Mouse (Mus musculus): ENCODE results near the gene Fntb.
A peak's percentile ranks its signal among the peaks of the same experiment; 100 is the strongest.
"Not testable (repeated sequence)": the region's sequence is repeated elsewhere in the genome, so short reads cannot be mapped to it uniquely, and the experiment has no call there.

Fntb gene

DNA sequence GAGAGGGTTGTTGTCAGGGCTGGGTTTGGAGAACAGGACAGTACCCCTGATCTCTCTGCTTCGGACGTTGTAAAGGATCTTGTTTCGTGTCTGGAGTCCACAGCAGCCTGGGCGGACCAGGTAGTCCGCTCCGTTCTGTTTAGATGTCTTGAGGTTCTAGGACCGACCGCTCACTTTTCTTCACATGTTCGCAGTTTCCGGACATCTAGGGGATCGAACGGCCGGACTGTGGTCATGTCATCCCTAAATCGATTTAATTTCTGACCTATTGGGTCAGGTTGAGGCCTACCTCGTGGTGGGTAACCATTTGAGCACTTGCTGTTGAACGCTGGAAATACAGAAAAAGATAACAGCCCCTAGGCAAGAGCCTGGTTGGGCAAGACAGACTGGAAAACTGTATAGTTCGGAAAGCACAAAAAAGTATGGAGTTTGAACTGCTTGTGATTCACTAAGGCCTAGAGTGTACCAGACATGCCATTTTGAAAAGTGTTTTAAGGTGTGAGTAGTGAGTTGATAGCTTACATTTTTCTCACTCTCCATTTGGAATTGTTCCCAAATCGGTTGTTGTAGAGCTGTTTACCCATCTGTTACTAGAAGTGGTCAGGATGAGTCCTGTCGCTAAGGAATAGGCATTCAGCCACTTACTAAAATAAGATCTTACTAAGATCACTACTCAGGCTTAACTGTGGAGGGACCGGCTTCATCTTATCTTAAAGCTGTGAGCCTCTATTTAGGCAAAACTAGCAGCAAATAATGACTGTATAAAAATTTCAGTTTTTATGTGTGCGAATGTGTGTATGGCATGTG, 72.7 kb downstream of the Fntb start:
- DNase-seq, result no peak

GRCm38 (mm10) chr12:76839298-76839697, 73.9 kb downstream of the Fntb start:
- DNase-seq, result no peak

GRCm38 (mm10) chr12:76840081-76840480, 74.7 kb downstream of the Fntb start:
- no peak for DNase-seq

DNA sequence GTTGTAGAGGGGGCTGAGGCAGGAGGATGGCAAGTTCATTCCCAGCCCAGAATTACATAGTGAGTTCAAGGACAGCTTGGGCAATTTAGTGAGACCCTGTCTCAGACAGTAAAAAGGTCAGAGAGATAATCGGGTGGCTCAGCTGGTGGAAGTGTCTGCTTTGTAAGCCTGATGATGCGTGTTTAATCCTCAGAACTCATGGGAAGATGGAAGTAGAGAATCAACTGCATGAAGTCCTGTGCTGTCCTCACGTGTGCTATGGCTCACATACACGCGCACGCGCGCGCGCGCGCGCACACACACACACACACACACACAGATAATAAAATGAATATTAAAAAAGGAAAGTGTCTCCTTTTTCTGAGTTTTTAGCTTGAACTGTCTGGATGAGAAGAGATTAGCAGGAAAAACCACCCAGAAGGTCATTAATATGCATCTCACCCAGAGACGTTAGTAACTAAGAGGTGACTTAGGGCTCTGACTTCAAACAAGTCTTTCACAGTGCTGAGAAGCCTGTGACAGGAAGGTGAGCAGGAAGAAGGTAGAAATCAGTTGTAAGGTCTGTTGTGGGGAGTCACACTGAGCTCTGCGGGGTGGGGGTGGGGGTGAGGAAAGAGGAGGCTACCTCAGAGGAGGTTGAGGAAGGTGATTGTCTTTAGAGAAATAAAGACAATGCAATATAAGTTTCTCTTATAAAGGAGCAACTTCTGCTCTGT, 79.1 kb downstream of the Fntb start:
- no peak for DNase-seq

DNA sequence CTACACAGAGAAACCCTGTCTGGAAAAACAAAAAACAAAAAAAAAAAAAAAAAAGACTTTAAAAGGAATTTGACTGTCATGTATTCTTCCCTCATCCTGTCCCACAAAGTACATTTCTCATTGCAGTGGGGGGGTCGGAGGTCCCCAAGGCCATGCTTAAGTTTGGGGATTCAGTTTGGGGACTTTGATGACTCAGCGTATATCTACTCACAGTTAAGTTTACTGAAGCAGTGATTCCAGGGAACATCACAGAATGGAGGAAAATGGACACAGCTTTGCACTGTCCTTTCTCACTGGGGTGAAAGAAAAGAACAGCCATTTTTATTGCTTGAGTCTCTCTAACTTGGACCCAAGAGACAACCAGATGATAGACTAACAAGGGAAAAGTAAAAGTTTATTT, 87.0 kb downstream of the Fntb start:
- DNase-seq, result no peak

DNA sequence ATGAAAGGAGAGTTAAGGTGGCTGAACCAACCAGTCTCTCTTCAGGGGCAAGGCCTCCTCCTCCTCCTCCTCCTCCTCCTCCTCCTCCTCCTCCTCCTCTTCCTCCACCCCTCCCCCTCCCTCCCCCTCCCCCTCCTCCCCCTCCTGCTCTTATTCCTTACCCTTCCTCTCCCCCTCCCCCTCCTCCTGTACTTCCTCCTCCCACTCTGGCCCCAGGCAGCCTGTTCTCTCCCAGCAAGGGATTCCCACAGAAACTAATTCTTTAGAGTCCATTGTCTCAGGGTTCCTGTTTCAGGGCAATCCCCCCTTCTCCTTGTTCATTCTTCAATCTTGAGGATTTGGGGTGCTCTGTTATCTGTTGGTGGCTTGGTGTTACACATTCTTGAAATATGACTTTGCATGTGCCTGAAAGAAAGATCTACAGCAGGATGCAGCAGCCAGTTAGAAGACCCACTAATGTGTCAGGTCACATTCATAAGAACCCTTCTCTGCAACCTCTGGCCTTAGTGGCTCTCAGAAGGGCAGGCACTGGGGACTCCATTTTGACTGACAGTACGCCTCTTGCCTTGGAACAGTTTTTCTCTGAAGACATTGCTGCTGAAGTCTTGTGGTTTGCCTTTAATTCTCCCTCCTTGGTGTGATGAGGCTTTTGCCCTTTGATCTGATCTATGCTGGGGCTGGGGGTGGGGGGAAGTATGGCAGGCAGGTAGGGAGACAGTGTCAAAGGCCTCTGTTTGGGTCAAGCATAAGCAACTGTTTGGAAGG, 88.2 kb downstream of the Fntb start:
- DNase-seq, result no peak

GRCm38 (mm10) chr12:76857087-76857486, 91.7 kb downstream of the Fntb start:
- no peak for DNase-seq

DNA sequence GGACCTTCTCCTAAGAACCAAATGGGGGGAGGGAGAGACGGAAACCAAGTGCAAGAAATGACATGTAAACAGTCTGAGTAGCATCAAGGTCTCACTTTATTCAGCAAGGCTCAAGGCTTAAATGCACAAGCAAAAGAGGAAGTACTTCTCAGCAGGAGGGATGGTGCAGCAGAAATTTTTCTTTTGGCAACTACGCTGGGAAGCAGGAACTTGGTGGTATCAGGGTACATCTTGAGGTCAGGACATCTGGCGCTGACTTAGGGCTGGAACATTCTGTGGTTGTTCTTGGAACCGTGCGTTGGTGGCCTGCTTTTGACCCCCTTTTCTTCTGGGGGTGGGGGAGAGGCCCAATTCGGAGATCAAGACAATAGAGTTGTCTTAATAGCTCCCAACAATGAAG, 93.4 kb downstream of the Fntb start:
- not testable (repeated sequence) for DNase-seq

DNA sequence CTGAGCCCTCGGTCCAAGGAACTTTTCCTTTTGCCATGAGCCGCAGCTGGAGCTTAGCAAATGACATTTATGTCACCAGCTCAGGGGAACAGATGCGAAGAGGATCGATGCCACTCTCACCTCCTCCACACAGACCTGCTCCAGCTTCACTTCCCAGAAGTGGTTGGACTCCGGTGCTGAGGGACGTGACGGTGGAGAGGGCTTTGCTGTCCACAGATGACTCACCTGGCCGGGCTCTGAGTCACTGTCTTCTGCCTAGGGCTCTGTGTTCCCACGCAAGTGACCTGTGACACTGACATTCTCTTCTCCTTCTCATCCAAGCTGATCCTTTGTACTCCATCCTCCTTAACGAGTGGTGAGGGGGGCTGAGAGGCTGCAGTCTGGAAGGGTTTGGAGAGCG, 98.3 kb downstream of the Fntb start:
- no peak for DNase-seq

DNA sequence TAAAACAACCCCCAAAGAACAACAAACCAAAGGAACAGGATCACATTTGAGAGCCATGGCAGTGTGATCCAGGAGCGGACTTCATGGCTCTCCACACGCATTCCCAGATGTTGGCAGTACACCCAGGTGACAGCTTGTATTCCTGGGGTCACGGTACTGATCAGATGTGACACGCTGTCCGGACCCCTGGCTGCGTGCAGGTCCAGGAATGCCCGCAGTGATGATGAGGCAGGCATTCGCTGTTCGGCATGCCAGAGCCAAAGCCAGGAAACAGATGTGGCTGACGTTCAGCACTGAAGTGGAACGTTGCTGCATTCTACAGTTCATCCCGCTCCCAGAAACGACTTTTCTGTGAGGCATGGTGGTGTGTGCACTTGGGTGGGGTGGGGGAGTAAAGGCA, 99.9 kb downstream of the Fntb start:
- DNase-seq, result no peak

DNA sequence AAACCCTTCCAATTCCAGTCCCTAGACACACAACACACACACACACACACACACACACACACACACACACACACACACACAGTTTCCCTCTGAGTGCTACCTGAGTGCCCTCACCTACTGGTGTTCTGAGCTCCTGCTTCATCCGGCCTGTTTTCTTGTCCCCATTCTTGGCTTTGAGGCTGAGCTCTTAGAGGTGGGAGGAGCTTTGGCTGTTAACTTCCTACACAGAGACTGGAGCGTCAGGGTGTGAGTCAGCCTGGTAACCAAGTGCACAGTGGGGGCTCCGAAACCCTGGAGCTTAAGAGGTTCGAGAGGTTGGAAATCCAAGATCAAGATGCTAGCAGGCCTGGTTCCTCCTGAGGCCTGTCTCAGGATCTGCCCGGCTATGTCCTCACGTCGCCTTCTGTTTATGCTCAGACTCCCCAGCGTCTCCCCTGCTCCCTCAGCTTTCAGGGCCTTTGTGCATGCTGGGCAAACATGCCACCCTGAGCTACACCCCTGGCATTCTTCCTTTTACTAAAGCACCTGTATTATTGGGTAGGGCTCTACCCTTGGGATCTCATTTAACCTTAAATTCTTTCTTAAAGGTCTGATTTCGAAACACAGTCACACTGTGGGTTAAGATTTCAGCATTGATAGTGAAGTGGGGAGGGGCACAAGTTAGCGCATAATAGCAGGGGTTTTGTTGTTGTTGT, 102.3 kb downstream of the Fntb start:
- no peak for DNase-seq

- DNase-seq, result no peak
These were observed 103.2 kb downstream of the Fntb start for GRCm38 (mm10) chr12:76868463-76869198.

- DNase-seq, result no peak
These were observed 104.2 kb downstream of the Fntb start for GRCm38 (mm10) chr12:76869561-76869960.

DNA sequence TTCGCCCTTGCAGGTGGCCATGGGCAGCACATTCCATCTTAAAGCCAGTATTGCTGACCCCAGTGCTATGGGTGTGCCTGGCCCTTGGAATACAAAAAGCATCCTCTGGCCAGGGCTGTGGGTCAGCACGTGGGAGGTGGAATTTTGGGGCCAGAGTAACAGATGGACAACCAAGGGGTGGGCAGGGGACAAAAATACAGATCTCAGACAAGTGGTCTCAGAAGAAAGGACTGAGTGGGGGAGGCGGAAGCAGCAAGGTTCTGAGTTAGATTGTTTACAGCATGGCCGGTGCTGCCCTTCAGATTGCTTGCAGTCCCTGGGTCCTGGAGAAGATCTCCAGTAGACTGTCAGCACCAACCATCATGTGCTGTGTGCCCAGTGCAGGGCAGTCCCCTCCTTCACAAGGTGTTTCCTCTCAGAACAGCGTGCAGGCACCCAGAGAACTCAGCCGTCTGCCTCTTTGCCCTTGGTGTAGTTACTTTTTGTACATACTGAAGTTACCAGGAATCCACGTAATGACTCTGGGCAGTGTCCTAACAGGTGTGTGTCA, 107.5 kb downstream of the Fntb start:
- DNase-seq, result no peak

GRCm38 (mm10) chr12:76874826-76875225, 109.4 kb downstream of the Fntb start:
- no peak for DNase-seq

GRCm38 (mm10) chr12:76879242-76879641, 113.9 kb downstream of the Fntb start:
- peak; percentile 82 to 87 for DNase-seq

DNA sequence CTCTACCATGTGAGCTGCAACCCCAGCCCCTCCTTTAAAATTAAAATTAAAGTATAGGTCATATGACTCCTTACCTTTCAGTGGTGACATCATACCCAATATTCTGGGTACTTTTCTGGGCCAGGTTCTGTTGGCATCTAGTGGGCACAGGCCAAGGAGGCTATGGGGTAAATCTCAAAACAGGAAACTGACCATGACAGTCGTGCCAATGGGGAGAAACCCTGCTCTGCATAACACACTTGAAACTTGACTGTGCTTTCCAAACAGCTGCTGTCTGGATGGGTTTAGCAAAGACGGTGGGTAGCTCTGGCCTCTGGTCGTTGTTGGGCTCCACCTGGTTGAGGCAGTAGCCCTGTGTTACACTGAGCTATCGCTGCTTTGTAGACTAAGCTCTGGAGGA, 114.7 kb downstream of the Fntb start:
- no peak for DNase-seq

DNA sequence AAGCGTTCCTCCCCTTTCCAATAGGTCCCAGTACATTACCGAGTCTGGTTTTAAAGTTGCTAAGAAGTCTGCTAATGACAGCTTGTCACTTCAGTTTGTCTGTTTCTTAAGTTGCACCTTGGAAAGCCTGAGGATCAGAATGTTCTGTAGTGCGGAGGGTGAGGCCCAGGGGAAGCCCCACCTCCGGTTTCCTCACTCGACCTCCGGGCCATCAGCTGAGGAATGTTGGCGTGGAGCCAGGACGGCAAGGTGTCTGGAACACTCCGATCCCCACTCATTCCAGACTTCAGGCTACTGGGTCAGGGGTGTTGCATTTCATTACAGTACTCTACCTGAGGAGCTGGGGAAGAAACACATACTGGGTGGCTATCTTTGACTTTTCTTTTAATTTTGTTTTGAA, 118.4 kb downstream of the Fntb start:
- peak; percentile 97 to 98 for DNase-seq

- DNase-seq, result no peak
These were observed 119.7 kb downstream of the Fntb start for GRCm38 (mm10) chr12:76885103-76885502.

GRCm38 (mm10) chr12:76886826-76887225, 121.4 kb downstream of the Fntb start:
- no peak for DNase-seq

DNA sequence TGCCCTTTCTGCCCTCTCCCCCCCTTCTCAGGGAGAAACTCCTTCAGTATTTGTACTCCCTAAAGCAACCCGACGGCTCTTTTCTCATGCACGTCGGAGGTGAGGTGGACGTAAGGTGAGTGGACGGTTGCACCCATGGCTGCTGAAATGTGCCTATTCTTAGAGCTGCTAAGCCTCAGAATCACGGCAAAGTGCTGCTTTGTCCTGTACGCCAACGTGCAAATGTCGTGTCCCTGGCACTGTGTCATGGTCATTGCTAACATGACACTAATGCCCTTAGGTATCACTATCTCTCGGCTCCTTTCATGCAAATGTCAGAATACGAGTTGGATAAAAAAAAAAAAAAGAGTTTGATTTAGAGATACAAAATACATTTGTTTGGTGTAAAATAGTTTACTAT, 122.6 kb downstream of the Fntb start:
- no peak for DNase-seq

All from kidney, postnatal 25 days (tissue).